Mouse (Mus musculus): ENCODE measurements at regions not wholly inside any gene's neighbourhood (a gene's known extent, or its start where the extent isn't known, plus 50 kb on each side); places are given as distances from the start of the nearest gene placed in this dataset.

DNA sequence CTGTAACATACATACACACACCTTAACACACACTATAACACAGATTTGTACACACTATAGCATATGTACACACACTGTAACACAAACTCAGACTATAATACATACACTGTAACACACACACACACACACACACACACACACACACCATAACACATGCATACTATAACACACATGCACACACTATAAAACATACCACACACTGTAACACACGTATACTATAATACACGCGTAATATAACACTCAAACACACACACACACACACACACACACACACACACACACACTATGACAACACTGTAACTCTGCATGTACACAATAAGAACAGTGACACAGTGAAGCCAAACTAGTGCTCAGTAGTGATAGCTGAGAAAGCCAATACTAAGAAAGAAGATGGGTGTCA is 147.7 kb upstream of the Igfbp3 start:
- no peaks in the 10 kb centered on the region for H3K79me2 ChIP-seq (ENCODE audit: control insufficient read depth, insufficient read depth)
- H3K36me3 ChIP-seq (ENCODE audit: control insufficient read depth, insufficient read depth): no peaks in the 10 kb centered on the region
- no peak overlapping the region for H3ac ChIP-seq (ENCODE audit: control insufficient read depth, insufficient read length, low read depth)
- no peaks in the 10 kb centered on the region for H3K27me3 ChIP-seq (ENCODE audit: control insufficient read depth, insufficient read depth, insufficient read length)
- H3K79me3 ChIP-seq (ENCODE audit: low read depth): no peaks in the 10 kb centered on the region
- TF ChIP-seq MAX (IDR thresholded peaks at IDR 0.05) (no peak), CTCF (IDR thresholded peaks at IDR 0.05; ENCODE audit: control insufficient read depth, insufficient read depth, insufficient read length) (no peak), CEBPB (IDR thresholded peaks at IDR 0.05; ENCODE audit: low read depth) (no peak), MYOG (IDR thresholded peaks at IDR 0.05; ENCODE audit: control insufficient read depth, extremely low read depth, insufficient read length) (no peak), USF1 (IDR thresholded peaks at IDR 0.05; ENCODE audit: low read depth) (no peak), FOSL1 (IDR thresholded peaks at IDR 0.05; ENCODE audit: insufficient read depth, low read length, poor library complexity, severe bottlenecking) (no peak), MYOD1 (IDR thresholded peaks at IDR 0.05; ENCODE audit: control insufficient read depth, insufficient read length, low read depth) (no peak)
- no peak overlapping the region for H3K4me3 ChIP-seq (ENCODE audit: insufficient read depth, poor library complexity, severe bottlenecking)

DNA sequence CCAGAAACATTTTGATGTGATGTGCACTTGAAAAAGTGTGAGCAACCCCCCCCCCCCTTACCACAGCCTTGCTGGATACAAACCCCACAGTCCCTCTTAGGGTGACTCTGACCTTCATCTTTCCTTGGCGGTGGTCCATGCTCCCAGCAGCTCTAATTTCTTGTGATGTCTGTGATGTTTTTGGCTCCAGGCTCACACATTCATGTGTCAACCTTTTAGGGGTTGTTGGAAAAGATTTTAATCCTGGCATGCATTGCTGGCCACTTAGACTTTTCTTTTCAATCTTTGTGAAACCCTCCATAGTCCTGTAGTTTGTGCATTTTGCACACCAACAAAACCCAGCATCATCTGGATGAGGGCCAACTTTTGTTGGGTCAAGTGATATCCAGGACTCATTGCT is 134.9 kb upstream of the Igfbp3 start:
- no peak overlapping the region for H3ac ChIP-seq (ENCODE audit: control insufficient read depth, insufficient read length, low read depth)
- no peaks in the 10 kb centered on the region for H3K79me3 ChIP-seq (ENCODE audit: low read depth)
- no peak for TF ChIP-seq MYOG (IDR thresholded peaks at IDR 0.05; ENCODE audit: control insufficient read depth, extremely low read depth, insufficient read length)
- TF ChIP-seq CEBPB (IDR thresholded peaks at IDR 0.05; ENCODE audit: low read depth): no peak
- no peak for TF ChIP-seq MYOD1 (IDR thresholded peaks at IDR 0.05; ENCODE audit: control insufficient read depth, insufficient read length, low read depth)
- TF ChIP-seq FOSL1 (IDR thresholded peaks at IDR 0.05; ENCODE audit: insufficient read depth, low read length, poor library complexity, severe bottlenecking): no peak
- no peak for TF ChIP-seq USF1 (IDR thresholded peaks at IDR 0.05; ENCODE audit: low read depth)
- no peak for TF ChIP-seq CTCF (IDR thresholded peaks at IDR 0.05; ENCODE audit: control insufficient read depth, insufficient read depth, insufficient read length)
- TF ChIP-seq MAX (IDR thresholded peaks at IDR 0.05): no peak
- H3K36me3 ChIP-seq (ENCODE audit: control insufficient read depth, insufficient read depth): no peaks in the 10 kb centered on the region
- H3K27me3 ChIP-seq (ENCODE audit: control insufficient read depth, insufficient read depth, insufficient read length): no peaks in the 10 kb centered on the region
- H3K4me3 ChIP-seq (ENCODE audit: insufficient read depth, poor library complexity, severe bottlenecking): no peak overlapping the region
- no peaks in the 10 kb centered on the region for H3K79me2 ChIP-seq (ENCODE audit: control insufficient read depth, insufficient read depth)

DNA sequence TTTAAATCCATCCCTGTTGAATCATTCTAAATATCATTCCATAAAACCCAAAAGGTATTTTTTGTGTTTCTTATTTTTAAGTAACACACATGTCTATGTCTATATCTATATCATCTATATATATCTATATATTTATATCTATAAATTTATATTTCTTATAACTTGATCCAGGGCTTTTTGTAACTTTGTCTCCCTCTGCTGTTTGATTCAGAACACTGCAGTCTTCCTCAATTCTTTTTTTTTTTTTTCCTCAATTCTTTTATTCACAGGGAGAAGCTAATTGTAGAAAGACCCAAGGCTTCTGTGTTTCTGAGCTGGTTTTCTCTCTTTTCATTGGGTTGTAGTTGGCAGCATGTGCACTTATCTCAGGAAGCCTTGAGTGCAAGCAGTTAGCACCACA is 124.1 kb upstream of the Igfbp3 start:
- no peaks in the 10 kb centered on the region for H3K36me3 ChIP-seq (ENCODE audit: control insufficient read depth, insufficient read depth)
- H3K27me3 ChIP-seq (ENCODE audit: control insufficient read depth, insufficient read depth, insufficient read length): no peaks in the 10 kb centered on the region
- H3K4me3 ChIP-seq (ENCODE audit: insufficient read depth, poor library complexity, severe bottlenecking): no peak overlapping the region
- TF ChIP-seq MYOG (IDR thresholded peaks at IDR 0.05; ENCODE audit: control insufficient read depth, extremely low read depth, insufficient read length) (no peak), MAX (IDR thresholded peaks at IDR 0.05) (no peak), CTCF (IDR thresholded peaks at IDR 0.05; ENCODE audit: control insufficient read depth, insufficient read depth, insufficient read length) (no peak), CEBPB (IDR thresholded peaks at IDR 0.05; ENCODE audit: low read depth) (no peak), USF1 (IDR thresholded peaks at IDR 0.05; ENCODE audit: low read depth) (no peak), FOSL1 (IDR thresholded peaks at IDR 0.05; ENCODE audit: insufficient read depth, low read length, poor library complexity, severe bottlenecking) (no peak), MYOD1 (IDR thresholded peaks at IDR 0.05; ENCODE audit: control insufficient read depth, insufficient read length, low read depth) (no peak)
- H3ac ChIP-seq (ENCODE audit: control insufficient read depth, insufficient read length, low read depth): no peak overlapping the region
- no peaks in the 10 kb centered on the region for H3K79me2 ChIP-seq (ENCODE audit: control insufficient read depth, insufficient read depth)
- H3K79me3 ChIP-seq (ENCODE audit: low read depth): no peaks in the 10 kb centered on the region

DNA sequence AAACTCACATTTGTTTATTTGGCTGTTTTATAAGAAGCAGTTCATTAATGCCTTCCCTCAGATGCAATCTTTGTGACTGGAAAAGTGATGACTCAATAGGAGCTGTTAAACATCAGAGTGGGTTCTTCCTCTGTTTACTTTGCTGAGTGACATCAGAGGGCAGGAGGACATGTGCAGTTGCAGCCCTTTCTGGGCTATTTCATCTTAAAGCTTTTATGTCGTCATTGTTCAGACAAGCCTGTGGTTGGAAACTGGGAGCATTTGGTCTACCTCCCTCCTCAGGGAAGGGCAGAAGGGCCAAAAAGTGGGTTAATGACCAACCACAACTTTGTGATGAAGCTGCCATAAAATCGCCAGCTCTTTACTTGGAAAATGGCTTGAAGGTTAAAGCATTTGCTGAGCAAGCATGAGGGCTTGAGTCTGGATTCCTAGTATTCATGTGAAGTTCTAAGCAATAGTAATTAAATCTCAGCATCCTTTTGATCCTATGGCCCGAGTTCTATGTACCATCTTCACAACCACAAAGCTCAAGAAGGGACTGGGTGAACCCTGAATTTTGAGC is 103.8 kb upstream of the Igfbp3 start:
- Histone ChIP-seq H3ac (ENCODE audit: control insufficient read depth, insufficient read length, low read depth) (no peak overlapping the region), H3K27me3 (ENCODE audit: control insufficient read depth, insufficient read depth, insufficient read length) (no peaks in the 10 kb centered on the region), H3K36me3 (ENCODE audit: control insufficient read depth, insufficient read depth) (no peaks in the 10 kb centered on the region), H3K79me2 (ENCODE audit: control insufficient read depth, insufficient read depth) (no peaks in the 10 kb centered on the region), H3K79me3 (ENCODE audit: low read depth) (no peaks in the 10 kb centered on the region), H3K4me3 (ENCODE audit: insufficient read depth, poor library complexity, severe bottlenecking) (no peak overlapping the region)
- TF ChIP-seq FOSL1 (IDR thresholded peaks at IDR 0.05; ENCODE audit: insufficient read depth, low read length, poor library complexity, severe bottlenecking): no peak
- no peak for TF ChIP-seq USF1 (IDR thresholded peaks at IDR 0.05; ENCODE audit: low read depth)
- TF ChIP-seq MAX (IDR thresholded peaks at IDR 0.05): no peak
- no peak for TF ChIP-seq CTCF (IDR thresholded peaks at IDR 0.05; ENCODE audit: control insufficient read depth, insufficient read depth, insufficient read length)
- no peak for TF ChIP-seq CEBPB (IDR thresholded peaks at IDR 0.05; ENCODE audit: low read depth)

DNA sequence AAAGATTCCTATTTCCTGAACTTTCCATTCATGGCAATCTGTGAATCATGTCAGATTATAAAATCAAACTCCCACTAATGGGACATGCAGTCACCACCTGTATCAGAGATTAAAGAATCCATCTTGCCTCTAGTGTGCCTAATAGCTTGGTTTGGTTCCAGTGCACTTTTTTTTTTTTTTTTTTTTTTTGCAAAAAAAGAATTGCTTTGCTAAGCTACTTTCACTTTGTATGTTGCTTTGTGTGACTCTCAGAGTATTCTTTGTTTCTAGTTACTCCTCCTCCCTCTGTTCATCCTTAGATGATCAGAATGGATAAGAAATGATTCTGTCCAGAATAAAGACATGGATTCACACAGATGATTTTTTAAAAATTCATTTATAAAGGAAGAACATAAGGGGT is 82.5 kb upstream of the Igfbp3 start:
- no peaks in the 10 kb centered on the region for H3K27me3 ChIP-seq (ENCODE audit: control insufficient read depth, insufficient read depth, insufficient read length)
- TF ChIP-seq USF1 (IDR thresholded peaks at IDR 0.05; ENCODE audit: low read depth) (no peak), MAX (IDR thresholded peaks at IDR 0.05) (no peak), CTCF (IDR thresholded peaks at IDR 0.05; ENCODE audit: control insufficient read depth, insufficient read depth, insufficient read length) (no peak), CEBPB (IDR thresholded peaks at IDR 0.05; ENCODE audit: low read depth) (no peak), FOSL1 (IDR thresholded peaks at IDR 0.05; ENCODE audit: insufficient read depth, low read length, poor library complexity, severe bottlenecking) (no peak), MYOD1 (IDR thresholded peaks at IDR 0.05; ENCODE audit: control insufficient read depth, insufficient read length, low read depth) (no peak), MYOG (IDR thresholded peaks at IDR 0.05; ENCODE audit: control insufficient read depth, extremely low read depth, insufficient read length) (no peak)
- no peaks in the 10 kb centered on the region for H3K79me2 ChIP-seq (ENCODE audit: control insufficient read depth, insufficient read depth)
- H3K4me3 ChIP-seq (ENCODE audit: insufficient read depth, poor library complexity, severe bottlenecking): no peak overlapping the region
- no peaks in the 10 kb centered on the region for H3K36me3 ChIP-seq (ENCODE audit: control insufficient read depth, insufficient read depth)
- H3ac ChIP-seq (ENCODE audit: control insufficient read depth, insufficient read length, low read depth): no peak overlapping the region
- H3K79me3 ChIP-seq (ENCODE audit: low read depth): no peaks in the 10 kb centered on the region
